Mouse (Mus musculus) MEL (cell line): ENCODE results near the gene Pigh. TPM values are rescaled to one million over a fixed set of nuclear protein-coding genes. Genes with fewer than 3 reads are reported as not detected.

Source experiments
- DNase-seq: peaks from one replicate; pipeline ENCODE4 v3.0.0; 2011; ENCODE audit warnings: low read depth, low spot score
- H3K27ac ChIP-seq: 2 replicates; pipeline ENCODE4 v1.5.1; 2012; ENCODE audit warnings: low read depth, mild to moderate bottlenecking, control low read depth, low read length, moderate library complexity; ENCODE audit not compliant: control insufficient read depth
- H3K27me3 ChIP-seq, 2 experiments: fragments of 150-350 bp in 1 of 2; sonication (generic) in 1 of 2; 2 replicates each; pipeline ENCODE4 v1.6.1; 2012; ENCODE audit warnings: low read length in 2 of 2, mild to moderate bottlenecking in 2 of 2, improper control_type of control experiment in 1 of 2, moderate library complexity in 1 of 2; ENCODE audit not compliant: insufficient read depth in 2 of 2, control insufficient read depth in 1 of 2
- H3K36me3 ChIP-seq, 2 experiments: 2 replicates each; pipeline ENCODE4 v1.6.1; 2012 to 2014; ENCODE audit warnings: low read length in 2 of 2, improper control_type of control experiment in 1 of 2, inconsistent platforms in 1 of 2, mild to moderate bottlenecking in 1 of 2; ENCODE audit not compliant: insufficient read depth in 2 of 2, control insufficient read depth in 1 of 2
- H3K4me1 ChIP-seq, 2 experiments: fragments of 150-350 bp in 1 of 2; sonication (generic) in 1 of 2; 2 replicates each; pipeline ENCODE4 v1.6.1; 2012; ENCODE audit warnings: low read length in 2 of 2, improper control_type of control experiment in 1 of 2, mild to moderate bottlenecking in 1 of 2; ENCODE audit not compliant: insufficient read depth in 2 of 2, control insufficient read depth in 1 of 2
- H3K4me3 ChIP-seq, 2 experiments: fragments of 150-350 bp in 1 of 2; sonication (generic) in 1 of 2; 2 replicates each; pipeline ENCODE4 v1.5.1; 2012; ENCODE audit warnings: low read depth in 2 of 2, low read length in 2 of 2, mild to moderate bottlenecking in 2 of 2, moderate library complexity in 2 of 2, control low read depth in 1 of 2, improper control_type of control experiment in 1 of 2; ENCODE audit not compliant: control insufficient read depth in 1 of 2, insufficient read depth in 1 of 2
- H3K79me2 ChIP-seq: 2 replicates; pipeline ENCODE4 v1.6.1; 2012; ENCODE audit warnings: mild to moderate bottlenecking, low read length, moderate library complexity; ENCODE audit not compliant: control insufficient read depth, poor library complexity, insufficient read depth
- H3K9ac ChIP-seq: 2 replicates; pipeline ENCODE4 v1.6.1; 2012; ENCODE audit warnings: low read depth, mild to moderate bottlenecking, control low read depth, low read length, moderate library complexity; ENCODE audit not compliant: control insufficient read depth, poor library complexity, severe bottlenecking
- H3K9me3 ChIP-seq: fragments of 150-350 bp; sonication (generic); replicated peaks from 2 replicates; pipeline ENCODE4 v1.6.1; 2012; ENCODE audit warnings: mild to moderate bottlenecking, low read length, improper control_type of control experiment, moderate library complexity; ENCODE audit not compliant: insufficient read depth
- BHLHE40 ChIP-seq: IDR thresholded peaks from 2 replicates; pipeline ENCODE4 v1.6.1; 2012; ENCODE audit warnings: low read depth, mild to moderate bottlenecking, inconsistent platforms, low read length, improper control_type of control experiment, borderline replicate concordance
- CHD2 ChIP-seq: IDR thresholded peaks from 2 replicates; pipeline ENCODE4 v1.6.1; 2011; ENCODE audit warnings: low read length, improper control_type of control experiment
- CTCF ChIP-seq, 3 experiments: IDR thresholded peaks in 2 of 3; conservative IDR thresholded peaks in 1 of 3; 2 replicates each; pipeline ENCODE4 v1.5.1; 2011 to 2012; ENCODE audit warnings: low read length in 3 of 3, low read depth in 2 of 3, mild to moderate bottlenecking in 2 of 3, improper control_type of control experiment in 1 of 3, inconsistent platforms in 1 of 3, mixed read lengths in 1 of 3, moderate library complexity in 1 of 3; ENCODE audit not compliant: control insufficient read depth in 1 of 3, insufficient read depth in 1 of 3, poor library complexity in 1 of 3, severe bottlenecking in 1 of 3
- E2F4 ChIP-seq: IDR thresholded peaks from 2 replicates; pipeline ENCODE4 v1.6.1; 2011; ENCODE audit warnings: low read depth, low read length, improper control_type of control experiment, borderline replicate concordance
- ELF1 ChIP-seq: IDR thresholded peaks from 2 replicates; pipeline ENCODE4 v1.6.1; 2014; ENCODE audit warnings: low read depth, mild to moderate bottlenecking, inconsistent platforms, low read length, improper control_type of control experiment, moderate library complexity
- EP300 ChIP-seq, 2 experiments: IDR thresholded peaks; 2 replicates each; pipeline ENCODE4 v1.6.1; 2011; ENCODE audit warnings: improper control_type of control experiment in 2 of 2, low read length in 2 of 2, low read depth in 1 of 2, mild to moderate bottlenecking in 1 of 2
- ETS1 ChIP-seq: IDR thresholded peaks from 2 replicates; pipeline ENCODE4 v1.6.1; 2012; ENCODE audit warnings: low read depth, mild to moderate bottlenecking, inconsistent platforms, low read length, improper control_type of control experiment, moderate library complexity
- GATA1 ChIP-seq: IDR thresholded peaks from 2 replicates; pipeline ENCODE4 v1.6.1; 2011; ENCODE audit warnings: low read depth, low read length, improper control_type of control experiment
- HCFC1 ChIP-seq: IDR thresholded peaks from 2 replicates; pipeline ENCODE4 v1.6.1; 2012; ENCODE audit warnings: low read depth, mild to moderate bottlenecking, inconsistent platforms, low read length, improper control_type of control experiment, moderate library complexity
- MEF2A ChIP-seq: IDR thresholded peaks from 2 replicates; pipeline ENCODE4 v1.6.1; 2014; ENCODE audit warnings: low read depth, mild to moderate bottlenecking, inconsistent platforms, low read length, improper control_type of control experiment; ENCODE audit not compliant: poor library complexity, insufficient replicate concordance, severe bottlenecking; ENCODE audit errors: extremely low read depth
- MYB ChIP-seq: IDR thresholded peaks from 2 replicates; pipeline ENCODE4 v1.6.1; 2011; ENCODE audit warnings: mild to moderate bottlenecking, low read depth, low read length, improper control_type of control experiment
- MYC ChIP-seq: IDR thresholded peaks from 2 replicates; pipeline ENCODE4 v1.6.1; 2011; ENCODE audit warnings: low read depth, mild to moderate bottlenecking, low read length, improper control_type of control experiment, moderate library complexity
- POLR2AphosphoS2 ChIP-seq: IDR thresholded peaks from 2 replicates; pipeline ENCODE4 v1.6.1; 2011; ENCODE audit warnings: low read length, improper control_type of control experiment
- POLR2AphosphoS5 ChIP-seq: IDR thresholded peaks from 2 replicates; pipeline ENCODE4 v1.6.1; 2012; ENCODE audit warnings: low read depth, borderline replicate concordance, mild to moderate bottlenecking, inconsistent platforms, low read length, moderate library complexity, mixed read lengths
- RAD21 ChIP-seq: IDR thresholded peaks from 2 replicates; pipeline ENCODE4 v1.6.1; 2011; ENCODE audit warnings: mild to moderate bottlenecking, low read depth, low read length, improper control_type of control experiment
- RCOR1 ChIP-seq: IDR thresholded peaks from 2 replicates; pipeline ENCODE4 v1.6.1; 2012; ENCODE audit warnings: low read depth, mild to moderate bottlenecking, inconsistent platforms, low read length, improper control_type of control experiment
- SIN3A ChIP-seq: IDR thresholded peaks from 2 replicates; pipeline ENCODE4 v1.6.1; 2012; ENCODE audit warnings: low read length, improper control_type of control experiment, inconsistent platforms
- USF1 ChIP-seq: IDR thresholded peaks from 2 replicates; pipeline ENCODE4 v1.6.1; 2014; ENCODE audit warnings: low read depth, mild to moderate bottlenecking, inconsistent platforms, low read length, improper control_type of control experiment, moderate library complexity
- USF2 ChIP-seq, 2 experiments: IDR thresholded peaks; 2 replicates each; pipeline ENCODE4 v1.6.1; 2011 to 2012; ENCODE audit warnings: improper control_type of control experiment in 2 of 2, low read length in 2 of 2, borderline replicate concordance in 1 of 2, inconsistent platforms in 1 of 2, low read depth in 1 of 2, mild to moderate bottlenecking in 1 of 2; ENCODE audit not compliant: insufficient read depth in 1 of 2
- ZKSCAN1 ChIP-seq: IDR thresholded peaks from 2 replicates; pipeline ENCODE4 v1.6.1; 2012; ENCODE audit warnings: low read depth, mild to moderate bottlenecking, inconsistent platforms, low read length, improper control_type of control experiment, moderate library complexity
- ZMIZ1 ChIP-seq: IDR thresholded peaks from 2 replicates; pipeline ENCODE4 v1.6.1; 2012; ENCODE audit warnings: low read depth, mild to moderate bottlenecking, inconsistent platforms, low read length, improper control_type of control experiment, moderate library complexity
- ZNF384 ChIP-seq: IDR thresholded peaks from 2 replicates; pipeline ENCODE4 v1.6.1; 2012; ENCODE audit warnings: low read depth, mild to moderate bottlenecking, inconsistent platforms, low read length, improper control_type of control experiment
- polyA plus RNA-seq, 2 experiments: library from polyadenylated mRNA; stranded (reverse) in 1 of 2; unstranded in 1 of 2; fragments of >175 nt in 1 of 2; fragments of >200 nt in 1 of 2; gene quantifications; 2 replicates each; pipeline versions ENCODE4 v1.2.1 to v1.2.4; 2012; ENCODE audit warnings: low replicate concordance in 2 of 2, low read depth in 1 of 2; ENCODE audit not compliant: insufficient read length in 2 of 2, insufficient read depth in 1 of 2, missing spikeins in 1 of 2
- total RNA-seq: library from RNA; depleted of rRNA; stranded (reverse); fragments of 300-350 nt; gene quantifications from 2 replicates; pipeline ENCODE4 v1.2.3, GENCODE M21; 2012

The Pigh gene
- total and polyA plus RNA-seq, 3 experiments: 7.2 to 9.5 TPM; not detected in 1

DNA sequence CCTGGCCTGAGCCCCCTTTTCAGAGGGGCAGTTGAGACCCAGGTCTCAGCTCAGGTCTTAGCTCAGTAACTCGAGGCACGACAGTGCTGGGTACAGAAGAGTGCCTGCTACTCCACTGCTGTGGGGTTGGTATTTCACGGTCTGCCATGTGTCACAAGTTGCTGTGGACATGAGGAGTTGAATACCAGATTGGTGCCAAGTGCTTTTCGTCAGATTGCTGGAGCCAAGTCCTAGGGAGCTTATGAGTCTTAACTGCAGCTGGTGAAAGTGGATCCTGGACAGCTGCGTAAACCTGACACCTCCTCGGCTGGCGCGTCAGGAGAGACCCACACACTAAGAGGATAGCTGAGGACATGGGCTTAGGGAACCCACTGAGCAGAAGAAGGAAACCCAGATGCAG, 44.8 kb downstream of the Pigh start:
- DNase-seq: no peak
- no peak overlapping the region for H3K4me3 ChIP-seq
- peaks cover 0 to 7% of the 10 kb centered on the region in 2 experiments; a peak in 2 of 4 replicates for H3K36me3 ChIP-seq
- no peaks in the 10 kb centered on the region for H3K27me3 ChIP-seq
- TF ChIP-seq E2F4 (no peak), POLR2AphosphoS2 (no peak), USF2 (IDR thresholded peaks at IDR 0.05; ENCODE audit: borderline replicate concordance in 1 of 2, insufficient read depth in 1 of 2, low read depth in 1 of 2, low read length in 2 of 2) (no peak), ZKSCAN1 (no peak), SIN3A (no peak), MYC (no peak), MYB (no peak), ETS1 (no peak), ELF1 (no peak), USF1 (no peak), CHD2 (no peak), BHLHE40 (no peak), MEF2A (no peak), HCFC1 (no peak), CTCF (IDR thresholded peaks at IDR 0.05 in 2 of 3, conservative IDR thresholded peaks at IDR 0.05 in 1 of 3; ENCODE audit: control insufficient read depth in 1 of 3, insufficient read depth in 1 of 3, low read depth in 2 of 3, low read length in 3 of 3, poor library complexity in 1 of 3, severe bottlenecking in 1 of 3) (no peak), GATA1 (no peak), RCOR1 (no peak), ZNF384 (no peak), POLR2AphosphoS5 (no peak)
- H3K4me1 ChIP-seq: peaks cover 5 to 12% of the 10 kb centered on the region in 2 experiments
- H3K9ac ChIP-seq: no peak overlapping the region
- H3K27ac ChIP-seq: no peak overlapping the region
- H3K79me2 ChIP-seq: no peaks in the 10 kb centered on the region
- H3K9me3 ChIP-seq: no peaks in the 10 kb centered on the region

DNA sequence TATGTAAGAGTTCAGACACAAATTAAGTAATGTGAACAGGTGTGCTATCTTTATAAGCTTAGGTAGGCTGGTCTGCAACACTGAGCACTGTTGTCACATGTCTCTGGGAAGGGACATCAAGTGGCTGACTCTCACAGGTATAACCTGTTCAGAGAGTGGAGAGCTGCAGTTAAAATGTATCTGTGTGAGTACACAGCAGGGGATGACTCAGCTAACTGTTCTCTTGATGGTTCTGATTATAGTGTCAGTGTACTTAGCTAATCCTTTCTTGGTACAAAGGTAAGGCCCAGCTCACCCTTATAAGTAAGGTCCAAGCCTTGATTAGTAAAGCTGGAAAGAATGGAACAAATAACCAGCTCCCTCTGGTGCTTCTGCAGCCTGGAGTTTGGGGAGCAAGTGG, 48.0 kb downstream of the Pigh start:
- Histone ChIP-seq H3K4me1 (peaks cover 5 to 12% of the 10 kb centered on the region in 2 experiments), H3K27me3 (0 out of 4 replicates have a peak, but pooled peaks cover 0 to 2% of the 10 kb centered on the region in 2 experiments), H3K36me3 (peaks cover 0 to 7% of the 10 kb centered on the region in 2 experiments; a peak in 2 of 4 replicates), H3K9me3 (no peaks in the 10 kb centered on the region), H3K27ac (no peak overlapping the region), H3K9ac (no peak overlapping the region), H3K79me2 (no peaks in the 10 kb centered on the region), H3K4me3 (no peak overlapping the region)
- TF ChIP-seq EP300 (IDR thresholded peaks at IDR 0.05; ENCODE audit: low read depth in 1 of 2, low read length in 2 of 2) (peak in 1 of 2 experiments; percentile 30; a peak in 2 of 4 replicates), ZMIZ1 (no peak), E2F4 (no peak), MEF2A (no peak), RAD21 (no peak)
- peak; percentile 26 for DNase-seq
